Mouse (Mus musculus): Measurements from ENCODE around the gene Tes3-ps.

The Tes3-ps gene

DNA sequence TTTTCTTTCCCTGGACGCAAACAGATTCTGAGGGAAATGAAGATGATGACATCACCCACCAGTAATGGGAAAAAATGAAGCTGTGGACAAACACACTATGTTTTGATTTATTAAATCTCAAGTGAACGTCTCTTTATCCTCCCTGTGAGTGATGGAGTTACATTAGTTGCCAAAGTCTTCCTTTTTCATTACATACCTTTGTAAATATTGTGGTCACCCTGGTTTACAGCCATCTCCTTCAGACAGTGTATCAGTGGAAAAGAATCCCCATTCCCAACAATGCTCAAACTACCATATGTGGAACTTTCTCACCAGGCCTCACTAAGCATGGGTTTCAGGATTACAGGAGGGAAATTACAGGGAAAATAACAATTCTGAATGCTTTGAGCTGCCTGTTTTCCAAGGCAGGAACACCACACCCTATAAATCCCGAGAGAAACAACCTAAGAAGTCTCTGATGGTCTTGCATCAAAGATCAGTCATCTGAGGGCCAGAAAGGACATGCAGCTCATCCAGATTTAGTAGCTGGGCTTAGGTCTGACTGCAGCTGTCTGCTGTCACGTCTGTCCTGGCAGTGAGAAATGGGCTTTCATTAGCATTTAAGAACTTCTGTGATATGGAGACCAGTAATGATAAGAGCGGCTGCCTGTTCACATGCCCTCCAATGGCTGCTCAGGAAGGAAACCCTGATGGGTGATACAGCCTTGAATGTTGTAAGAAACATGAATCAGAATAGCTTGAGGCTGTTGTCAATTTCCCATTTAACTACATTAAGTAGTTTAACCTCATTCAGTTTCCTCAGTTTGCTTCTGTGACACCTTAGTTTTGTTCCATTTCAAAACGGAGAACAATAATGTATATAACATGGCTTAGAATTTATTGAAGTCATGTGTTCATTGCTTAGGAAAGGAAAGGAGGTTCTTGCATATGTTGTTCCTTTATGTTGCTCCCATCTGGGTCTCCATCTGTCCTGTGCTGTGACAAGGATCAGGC lies at the start of gene Tes3-ps:
TSS of gene Tes3-ps (plus strand) at position 943 of the 993 bp plus-strand sequence.
- DNase-seq, result no peak

DNA sequence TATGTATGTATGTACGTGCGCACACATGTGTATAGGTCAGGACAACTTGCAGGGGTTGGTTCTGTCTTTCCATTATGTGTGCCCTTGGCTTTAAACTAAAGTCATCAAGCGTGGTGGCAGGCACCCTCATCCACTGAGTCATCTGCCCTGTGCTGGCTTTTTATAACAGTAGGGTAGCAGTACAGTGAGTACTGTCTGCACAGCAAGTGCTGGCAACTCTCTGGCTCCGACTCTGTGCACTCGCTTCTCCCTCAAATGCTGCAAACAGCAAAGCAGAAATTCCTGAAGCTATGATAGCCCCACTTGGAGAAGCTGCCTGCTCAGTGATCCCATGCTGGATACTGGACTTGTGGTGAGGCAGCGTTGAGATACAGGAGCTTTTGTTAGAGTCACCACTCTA lies 48.7 kb upstream of the Tes3-ps start:
- no peak for DNase-seq

DNA sequence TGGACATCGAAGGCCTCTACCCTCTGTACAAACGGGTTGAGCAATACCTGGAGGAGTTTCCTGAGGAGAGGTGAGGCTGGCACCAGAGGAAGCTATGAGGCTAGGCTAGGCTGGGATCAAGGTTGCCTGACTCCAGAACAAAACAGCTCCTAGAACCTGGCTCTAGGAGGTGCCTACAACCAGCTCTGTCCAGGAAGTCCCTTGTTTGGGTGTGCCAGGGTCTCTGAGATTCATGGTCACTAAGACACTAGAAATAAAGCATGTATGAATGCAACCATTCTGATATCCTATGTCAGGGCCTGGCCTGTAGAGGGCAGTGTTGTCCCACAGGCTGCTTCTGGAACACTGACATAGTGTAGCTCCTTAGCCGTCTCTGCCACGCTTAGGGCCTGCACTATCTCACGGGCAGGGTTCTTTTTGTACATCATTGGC lies 43.8 kb upstream of the Tes3-ps start:
- peak; percentile 67 to 90 for DNase-seq

DNA sequence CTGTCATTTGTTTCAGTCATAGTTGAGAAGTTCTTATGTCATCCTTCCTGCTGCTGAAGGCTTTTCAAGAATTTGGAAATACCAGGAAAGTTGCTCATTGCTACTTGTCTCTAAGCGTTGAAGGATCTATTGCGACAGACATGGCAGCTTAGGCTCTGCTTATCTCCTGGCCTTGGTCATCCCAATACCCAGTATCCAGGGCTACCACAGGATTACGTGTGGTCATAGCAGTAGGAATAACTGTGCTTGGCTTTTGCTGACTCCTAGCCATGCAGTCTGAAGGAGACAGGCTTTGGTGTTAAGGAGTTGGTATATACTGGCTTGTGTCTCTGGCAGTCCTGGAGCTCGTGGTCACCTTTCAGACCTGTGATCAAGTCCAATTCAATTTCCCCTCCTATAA lies 32.8 kb upstream of the Tes3-ps start:
- DNase-seq, result no peak

DNA sequence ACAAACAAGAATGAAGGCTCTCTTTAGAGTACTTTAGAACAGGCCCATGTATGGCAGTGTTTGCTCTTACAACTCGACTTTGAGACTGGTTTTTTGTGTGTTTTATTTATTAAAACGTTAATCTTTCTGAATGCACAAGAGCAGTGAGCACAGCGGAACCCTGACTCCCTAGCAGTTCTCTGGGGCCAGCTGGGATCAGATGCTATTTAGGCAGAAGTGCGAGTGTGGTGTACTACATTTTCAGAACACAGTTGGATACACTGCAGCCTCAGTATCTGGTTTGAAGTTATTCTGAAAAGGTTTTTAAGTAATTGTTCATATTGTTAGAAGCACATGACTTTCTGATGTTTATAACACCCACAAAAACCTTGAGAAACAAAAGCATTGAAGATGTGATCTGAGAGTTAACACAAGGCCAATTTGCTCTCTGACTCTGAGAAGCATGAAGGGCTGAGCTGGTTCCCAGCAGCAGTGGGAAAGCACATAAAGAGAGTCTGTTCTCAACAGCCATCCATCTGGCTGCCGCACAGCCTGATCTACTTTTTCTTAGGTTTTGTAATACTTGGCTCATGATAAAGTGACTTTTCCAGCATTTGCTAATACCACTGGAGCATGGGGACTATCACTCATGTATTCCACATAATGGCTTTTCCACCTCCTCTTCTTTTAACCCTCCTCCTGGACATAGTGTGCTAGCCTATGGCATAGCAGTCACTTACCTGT lies 32.3 kb upstream of the Tes3-ps start:
- no peak for DNase-seq

DNA sequence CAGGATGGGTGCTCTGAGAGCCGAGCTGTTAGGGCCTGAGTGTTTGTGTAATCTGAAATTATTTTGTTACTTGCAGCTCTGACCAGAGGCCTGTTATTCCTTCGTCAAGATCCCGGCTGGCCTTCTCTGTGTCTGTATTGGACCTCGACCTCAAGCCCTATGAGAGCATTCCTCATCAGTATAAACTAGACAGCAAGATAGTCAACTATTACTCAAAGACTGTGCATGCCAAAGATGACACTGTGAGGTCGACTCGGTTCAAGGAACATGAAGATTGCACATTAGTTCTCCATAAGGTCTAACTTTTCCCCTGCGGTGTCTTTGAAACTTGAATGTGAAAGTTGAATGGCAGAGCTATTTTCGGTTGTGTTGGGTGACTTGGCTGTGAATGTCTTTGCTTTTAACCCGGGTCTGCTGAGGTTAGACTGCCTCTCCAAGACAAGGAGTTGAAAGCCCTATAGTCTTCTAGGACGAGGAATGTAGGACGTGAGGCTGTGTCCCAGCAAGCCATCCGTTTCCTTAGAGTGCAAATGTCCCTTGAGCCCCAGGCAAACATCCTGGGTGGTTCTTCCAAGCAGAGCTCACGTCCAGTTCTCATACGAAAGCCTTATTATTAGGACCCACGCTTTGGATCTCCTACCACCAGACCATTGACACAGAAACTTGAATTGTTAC lies 31.5 kb upstream of the Tes3-ps start:
- peak; percentile 74 to 88 for DNase-seq

DNA sequence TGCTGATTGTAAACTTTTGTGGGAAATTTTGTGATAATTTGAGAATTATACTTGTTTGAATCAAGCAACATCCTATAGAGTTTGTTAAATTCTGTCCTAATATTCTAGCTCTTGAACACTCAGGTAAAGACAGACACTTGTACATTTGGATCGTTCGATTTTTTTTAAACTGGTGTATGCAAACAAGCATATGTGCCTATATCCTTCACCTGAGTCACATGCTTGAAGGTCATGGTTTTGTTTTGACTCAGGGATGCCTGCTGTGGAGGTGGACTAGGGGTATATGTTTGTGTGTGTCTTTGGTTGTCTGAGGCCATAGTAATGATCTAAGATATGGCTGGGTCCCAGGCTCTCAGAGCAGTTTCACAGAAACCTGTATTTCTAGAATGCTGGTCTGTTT lies 30.2 kb upstream of the Tes3-ps start:
- DNase-seq, result no peak

DNA sequence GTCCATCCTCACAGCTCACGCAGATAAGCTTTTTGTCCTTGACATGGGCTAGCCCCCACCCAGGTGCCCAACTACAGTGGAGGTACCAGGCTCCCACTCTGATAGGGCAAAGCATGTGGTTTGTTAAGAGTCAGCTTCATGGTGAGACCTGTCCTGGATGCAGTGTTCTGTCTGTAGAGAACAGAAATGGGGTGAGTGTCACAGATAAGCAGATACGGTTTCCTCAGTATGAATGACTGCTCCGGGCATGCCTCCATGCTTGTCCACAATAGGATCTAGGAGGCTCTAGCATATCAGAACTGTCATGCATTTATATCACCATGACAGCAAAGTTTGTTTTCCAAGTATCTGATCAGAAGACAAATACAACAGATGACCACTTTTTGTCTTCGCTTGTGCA lies 27.2 kb upstream of the Tes3-ps start:
- no peak for DNase-seq

DNA sequence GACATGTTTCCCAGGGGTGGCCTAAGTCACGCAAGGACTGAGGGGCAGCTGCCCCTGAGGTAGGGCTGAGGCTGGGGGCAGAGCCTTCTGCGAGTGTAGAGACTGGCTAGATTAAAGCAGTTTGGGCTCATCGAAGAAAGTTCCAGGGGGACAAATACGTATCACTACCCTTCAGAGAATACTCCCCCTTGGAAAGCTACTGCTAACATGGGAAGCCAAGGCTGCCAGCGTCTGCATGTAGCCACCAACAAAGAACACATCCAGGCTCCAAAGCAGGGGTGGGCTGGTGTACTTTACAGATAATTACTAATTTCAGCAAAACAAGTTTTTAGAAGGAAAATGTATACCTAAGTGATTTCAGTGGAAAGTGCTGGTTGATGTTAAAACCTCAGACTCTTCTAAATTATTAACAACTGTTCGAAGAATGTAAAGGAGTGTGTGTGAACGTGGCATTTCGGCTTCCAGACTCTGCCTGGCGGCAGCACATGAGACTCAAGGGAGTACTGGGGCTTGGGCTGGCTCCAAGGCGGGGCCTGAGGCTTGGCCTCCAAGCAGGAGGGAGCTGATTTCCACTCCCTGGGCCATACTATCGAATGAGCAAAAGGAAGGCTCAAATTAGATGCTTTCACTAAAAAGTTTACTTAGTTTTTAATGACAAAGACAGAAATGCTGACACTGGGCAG lies 26.6 kb upstream of the Tes3-ps start:
- peak in 1 of 2 experiments; percentile 38 for DNase-seq

DNA sequence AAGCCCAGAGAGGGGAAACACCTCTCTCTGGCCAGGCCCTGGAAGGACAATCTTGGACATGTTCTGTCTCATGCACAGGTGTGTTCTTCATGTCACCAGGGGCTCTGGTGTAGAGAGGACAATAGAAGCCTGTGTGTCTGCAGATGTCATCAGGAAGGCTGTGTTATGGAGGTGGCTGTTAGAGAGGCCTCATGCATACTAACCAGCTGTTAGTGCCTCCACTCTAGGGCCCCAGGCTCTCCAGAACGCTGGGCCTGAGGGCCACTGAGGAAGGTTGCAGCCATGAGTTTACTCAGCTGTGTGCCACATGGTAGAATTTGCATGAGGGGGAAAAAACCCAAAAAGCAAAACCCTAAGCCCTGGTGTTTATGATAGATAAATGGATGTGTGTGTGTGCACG lies 25.5 kb upstream of the Tes3-ps start:
- DNase-seq, result no peak

DNA sequence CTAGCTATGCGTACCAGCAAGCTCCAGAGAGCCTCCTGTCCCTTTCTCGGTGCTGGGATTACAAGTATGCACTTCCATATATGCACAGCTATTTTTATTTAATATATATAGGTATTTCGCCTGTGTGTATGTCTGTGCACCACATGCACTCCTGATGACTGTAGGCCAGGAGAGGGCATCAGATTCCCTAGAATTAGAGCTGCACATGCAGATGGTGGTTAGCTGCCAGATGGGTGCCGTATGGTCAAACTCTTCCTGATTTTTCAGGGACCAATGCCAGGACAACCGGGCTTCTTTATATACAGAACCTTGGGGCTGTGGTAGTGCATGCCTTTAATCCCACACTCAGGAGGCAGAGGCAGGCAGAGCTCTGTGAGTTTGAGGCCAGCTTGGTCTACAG lies 24.1 kb upstream of the Tes3-ps start:
- no peak for DNase-seq

DNA sequence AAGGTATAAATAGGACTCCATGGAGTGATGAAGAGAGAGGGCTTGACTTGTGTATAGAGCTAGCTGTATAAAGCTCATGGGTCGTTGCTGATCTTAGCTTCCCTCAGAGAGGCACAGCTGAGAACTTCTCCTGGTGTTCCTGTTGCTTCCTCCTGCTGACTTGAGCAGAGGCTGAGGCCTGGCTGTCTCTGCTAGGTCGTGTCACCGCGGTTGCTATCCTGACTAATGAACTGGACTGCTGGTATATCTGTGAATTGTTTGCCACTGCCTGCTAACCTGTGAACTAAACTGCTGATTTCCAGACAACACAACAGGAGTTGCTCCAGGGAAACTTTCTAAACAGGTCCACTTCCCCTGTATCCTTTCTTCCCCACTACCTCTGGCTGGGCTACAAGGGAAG lies 22.8 kb upstream of the Tes3-ps start:
- DNase-seq, result no peak

DNA sequence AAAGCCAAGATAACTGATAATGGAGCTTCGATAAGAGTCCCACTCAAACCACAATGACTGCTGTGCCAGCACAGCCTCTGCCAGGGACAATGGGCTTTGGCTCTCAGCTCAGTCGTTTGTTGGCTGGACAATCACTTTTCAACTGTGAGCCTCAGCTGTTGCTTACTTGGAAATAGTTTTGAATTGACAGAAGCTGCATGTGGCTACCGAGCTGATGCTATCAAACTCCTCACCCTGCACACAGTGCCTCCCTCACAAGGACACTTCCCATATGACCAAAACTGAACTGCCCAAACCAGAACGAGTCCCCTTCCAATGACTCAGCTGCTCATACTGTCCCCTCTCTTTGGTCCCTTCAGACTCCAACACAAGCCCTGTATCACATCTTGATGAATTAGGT lies 22.3 kb upstream of the Tes3-ps start:
- no peak for DNase-seq

DNA sequence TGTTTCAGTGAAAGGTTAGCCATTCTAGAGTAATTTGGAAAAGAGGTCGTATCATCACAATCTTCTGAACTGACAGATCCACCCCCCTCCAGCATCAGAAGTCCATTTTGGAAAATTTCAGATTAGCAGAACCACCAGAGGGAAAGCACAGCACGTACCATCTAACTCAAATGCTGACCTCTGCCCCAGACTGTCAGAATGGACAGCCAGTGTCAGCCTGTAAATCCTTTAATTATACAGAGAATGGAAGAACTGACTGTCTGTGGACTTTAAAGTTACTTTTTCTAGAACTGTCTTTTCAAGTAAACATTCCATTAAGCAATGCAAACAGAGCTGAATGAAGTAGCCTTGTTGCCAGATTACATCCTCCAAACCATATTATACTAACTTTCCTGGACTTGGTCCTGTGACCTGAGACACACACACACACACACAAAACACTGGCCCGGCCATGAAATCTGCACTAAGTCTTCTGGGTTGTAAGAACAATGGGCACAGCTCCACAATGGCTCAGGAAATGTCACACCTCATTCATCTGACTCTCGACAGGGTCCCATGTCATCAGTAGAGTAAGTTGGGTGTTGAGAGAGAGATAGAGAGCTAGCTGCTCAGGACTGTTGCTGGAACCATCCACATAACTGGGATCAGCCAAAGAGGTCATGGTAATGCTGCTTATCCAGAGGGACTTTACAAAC lies 21.0 kb upstream of the Tes3-ps start:
- DNase-seq, result peak in 1 of 2 experiments; percentile 34

DNA sequence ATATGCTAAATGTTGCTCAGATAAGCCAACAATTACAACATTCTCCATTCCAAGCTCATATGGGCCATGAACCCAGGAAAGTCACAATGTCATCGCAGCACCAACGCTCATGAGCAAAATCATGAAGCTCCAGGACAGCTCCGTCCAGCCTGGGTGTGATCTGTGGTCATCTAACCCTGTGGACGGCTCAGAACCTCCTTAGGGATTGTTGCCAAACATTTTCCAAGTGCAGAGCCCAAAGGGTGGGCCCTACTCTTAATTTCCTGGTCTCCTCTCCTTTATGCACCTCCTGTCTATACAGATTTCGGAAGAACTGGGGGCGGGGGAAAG lies 20.5 kb upstream of the Tes3-ps start:
- DNase-seq, result no peak

DNA sequence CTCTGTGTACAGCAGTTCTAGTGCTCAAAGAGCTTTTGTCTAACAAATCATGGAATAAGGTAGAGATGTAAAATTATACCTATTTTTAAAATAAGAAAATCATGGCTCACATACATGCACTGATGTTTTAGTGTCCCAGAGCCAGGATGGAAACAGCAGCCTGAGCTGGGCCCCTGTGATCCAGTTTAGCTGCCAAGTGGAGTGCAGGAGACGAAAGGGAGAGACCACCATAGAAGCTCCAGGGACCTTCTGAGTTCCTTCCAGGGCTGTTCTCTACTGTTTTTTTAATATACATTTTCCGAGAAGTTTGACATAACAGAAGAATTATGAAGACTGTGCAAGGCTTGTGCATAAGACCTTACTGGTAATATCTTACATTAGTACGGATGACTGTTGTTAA lies 15.2 kb upstream of the Tes3-ps start:
- no peak for DNase-seq

DNA sequence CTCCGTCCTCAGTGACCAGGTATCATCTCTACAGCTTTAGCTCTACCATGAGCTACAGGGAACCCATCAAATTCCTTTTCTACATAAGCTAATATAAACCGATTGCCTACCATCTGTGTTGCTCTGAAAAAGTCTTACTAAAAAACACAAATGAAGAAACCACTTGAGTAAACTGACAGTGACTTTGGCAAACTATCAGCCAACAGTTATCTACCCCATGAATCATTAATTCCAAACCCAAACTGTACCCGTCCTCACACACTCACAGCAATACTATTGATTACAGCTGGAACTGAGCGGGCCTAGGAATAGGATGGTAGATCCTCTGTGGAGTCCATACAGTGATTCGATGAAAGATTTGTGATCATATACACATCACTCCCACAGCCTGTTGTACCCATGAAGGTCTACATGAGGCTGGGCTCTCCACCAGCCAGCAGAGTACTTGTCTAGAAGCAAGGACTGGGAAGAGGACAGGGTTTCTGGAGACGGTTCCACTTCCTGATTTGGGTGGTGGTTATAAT lies 14.2 kb upstream of the Tes3-ps start:
- no peak for DNase-seq

DNA sequence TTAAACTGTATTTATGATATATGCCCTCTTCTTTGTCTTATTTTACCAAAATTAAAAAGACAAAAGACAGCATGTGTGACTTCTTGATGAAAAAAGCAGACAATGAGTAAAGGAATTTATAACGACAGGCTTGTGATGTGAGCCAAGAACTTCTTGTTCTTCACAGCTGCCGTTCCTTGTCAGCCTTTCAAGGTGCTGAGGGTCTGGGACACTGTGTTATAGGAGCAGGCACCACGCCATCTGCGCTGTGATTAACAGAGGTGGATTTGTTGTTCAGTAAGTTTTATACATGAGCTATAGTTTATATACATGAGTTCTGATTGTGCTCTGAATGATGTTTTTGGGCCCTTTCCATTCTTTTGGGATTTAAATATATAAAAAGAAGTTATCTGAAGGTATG lies 13.7 kb upstream of the Tes3-ps start:
- no peak for DNase-seq

DNA sequence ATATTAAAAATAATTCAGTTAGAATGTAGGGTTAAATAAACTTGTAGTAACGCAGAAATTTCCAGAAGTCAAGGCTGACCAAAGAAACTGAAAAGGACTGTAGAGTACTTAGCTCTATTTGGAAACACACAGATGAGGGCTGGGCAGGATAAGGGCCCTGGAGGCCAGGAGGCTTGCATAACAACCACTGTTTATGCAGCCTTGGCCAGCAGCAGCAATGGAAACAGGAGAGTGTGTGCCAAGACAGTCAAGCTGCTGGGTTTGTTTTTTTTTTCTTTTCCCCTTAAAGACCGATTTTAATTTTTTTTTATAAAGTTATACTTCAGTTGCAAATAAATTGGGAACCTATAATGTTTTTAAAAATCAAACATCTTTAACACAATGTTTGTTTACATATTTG lies 13.1 kb upstream of the Tes3-ps start:
- peak; percentile 76 to 88 for DNase-seq

DNA sequence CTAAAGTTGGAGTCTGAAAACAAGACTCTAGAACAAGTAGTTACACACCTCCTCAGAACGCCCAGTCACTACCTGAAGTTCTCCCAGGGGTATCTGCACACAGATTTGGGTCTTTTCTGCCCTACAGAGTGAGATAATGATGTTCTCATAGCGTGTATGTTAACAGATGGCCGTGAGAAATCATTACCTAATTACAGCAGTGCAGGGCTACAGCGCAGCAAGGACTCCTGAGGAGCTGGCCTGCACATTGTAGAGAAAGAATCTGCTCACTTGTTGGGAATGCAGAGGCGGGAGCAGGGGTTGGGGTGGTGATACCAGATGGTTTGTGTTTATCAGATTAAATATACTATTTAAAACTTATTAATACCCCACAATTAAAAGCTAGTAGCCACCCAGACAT lies 12.6 kb upstream of the Tes3-ps start:
- DNase-seq, result no peak

DNA sequence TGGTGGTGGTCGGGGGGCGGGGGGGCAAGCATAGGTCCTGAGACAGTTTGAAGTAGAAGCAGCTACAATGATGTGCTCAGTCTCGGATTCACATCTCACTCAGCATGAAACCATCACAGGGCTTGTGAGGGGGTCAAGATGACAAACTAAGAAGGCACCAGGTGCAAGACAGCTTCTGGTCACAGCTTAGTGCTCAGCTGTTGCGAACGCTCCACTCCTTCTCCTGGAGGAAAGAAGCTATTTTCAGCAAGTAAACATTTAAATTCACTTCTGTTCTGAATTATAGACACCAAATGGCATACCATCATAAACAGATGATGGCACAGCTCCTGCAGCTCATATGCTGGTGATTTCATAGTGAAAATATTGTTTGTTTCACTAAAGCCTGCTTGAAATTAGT lies 7.7 kb upstream of the Tes3-ps start:
- no peak for DNase-seq

DNA sequence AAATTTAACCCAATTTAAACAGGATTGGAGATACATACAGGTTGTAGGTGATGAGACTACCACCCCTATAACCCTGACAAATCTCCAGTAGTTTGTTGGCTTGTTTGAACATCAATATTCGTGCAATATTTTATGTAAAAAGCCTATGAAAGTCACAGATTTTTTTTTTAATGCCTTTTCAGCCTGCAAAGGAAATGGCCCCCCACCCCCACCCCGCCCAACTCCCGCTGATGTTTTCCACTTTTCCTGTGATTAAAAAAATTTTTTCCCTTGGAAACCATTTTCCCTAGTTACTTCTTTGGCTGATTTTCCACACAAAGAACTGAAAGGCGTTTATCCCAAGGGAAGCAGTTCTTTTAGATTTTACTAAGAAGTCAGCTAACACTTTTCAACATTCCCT lies 11.4 kb downstream of the Tes3-ps start, which contains the start of gene Ecm2:
TSS of gene Ecm2 (plus strand) at position 301 of the 400 bp plus-strand sequence.
- no peak for DNase-seq

Measured in kidney, postnatal 36 days (tissue).